Mouse (Mus musculus): ENCODE results near the gene Cdh4. TPM values are rescaled to one million over a fixed set of nuclear protein-coding genes. Genes with fewer than 3 reads are reported as not detected.

Gene Cdh4
- polyA plus RNA-seq, 1 experiment, result 0.11 TPM

DNA sequence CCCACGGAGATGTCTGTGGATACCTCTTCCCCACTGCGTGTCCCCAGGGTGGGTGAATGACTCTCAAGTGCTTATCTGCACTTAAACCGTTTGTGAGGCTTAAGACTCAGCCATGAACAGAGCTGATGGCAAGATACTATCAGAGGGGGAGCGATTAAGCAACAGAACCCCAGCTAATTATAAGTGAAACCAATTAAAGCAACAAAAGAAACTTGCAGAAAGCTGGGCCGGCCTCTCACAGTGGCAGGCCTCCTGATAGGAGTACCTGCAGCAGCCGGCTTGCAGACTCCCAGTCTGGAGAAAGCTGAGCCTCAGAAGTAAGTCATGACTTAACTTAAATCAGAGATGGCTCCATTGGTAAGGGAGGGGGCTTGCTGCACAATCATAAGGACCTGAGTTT, 93.0 kb downstream of the Cdh4 start:
- DNase-seq (ENCODE audit: low read depth, low spot score), result no peak
- WGBS, result 46% methylated on average over 6 of the region's 6 CpGs

GRCm38 (mm10) chr2:179536762-179537161, 94.5 kb downstream of the Cdh4 start:
- WGBS, result 40% methylated on average over 2 of the region's 2 CpGs
- DNase-seq (ENCODE audit: low read depth, low spot score), result no peak

GRCm38 (mm10) chr2:179537390-179537789, 95.2 kb downstream of the Cdh4 start:
- 13% methylated on average over 19 of the region's 19 CpGs for WGBS
- DNase-seq (ENCODE audit: low read depth, low spot score), result no peak

GRCm38 (mm10) chr2:179537800-179538450, 95.7 kb downstream of the Cdh4 start:
- no peak for DNase-seq (ENCODE audit: low read depth, low spot score)
- 54% methylated on average over 3 of the region's 3 CpGs for WGBS

DNA sequence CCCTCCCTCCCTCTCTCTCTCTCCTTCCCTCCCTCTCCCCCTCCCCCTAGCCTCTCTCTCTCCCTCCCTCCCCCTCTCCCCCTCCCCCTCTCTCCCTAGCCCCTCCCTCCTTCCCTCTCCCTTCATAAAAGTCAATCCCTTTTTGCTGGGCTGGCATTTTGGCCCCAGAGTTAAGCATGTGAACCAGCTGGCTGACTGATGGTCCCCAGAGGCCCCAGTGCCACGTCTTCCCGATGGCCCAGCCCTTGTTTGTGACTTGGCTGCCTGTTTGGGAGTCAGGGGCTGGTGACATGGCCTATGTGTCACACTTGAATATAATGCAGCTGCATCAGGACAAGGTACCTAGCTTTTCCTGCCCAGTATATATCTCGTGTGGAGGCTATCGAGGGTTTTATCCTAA, 96.3 kb downstream of the Cdh4 start:
- WGBS, result 51% methylated on average over 4 of the region's 4 CpGs
- no peak for DNase-seq (ENCODE audit: low read depth, low spot score)

DNA sequence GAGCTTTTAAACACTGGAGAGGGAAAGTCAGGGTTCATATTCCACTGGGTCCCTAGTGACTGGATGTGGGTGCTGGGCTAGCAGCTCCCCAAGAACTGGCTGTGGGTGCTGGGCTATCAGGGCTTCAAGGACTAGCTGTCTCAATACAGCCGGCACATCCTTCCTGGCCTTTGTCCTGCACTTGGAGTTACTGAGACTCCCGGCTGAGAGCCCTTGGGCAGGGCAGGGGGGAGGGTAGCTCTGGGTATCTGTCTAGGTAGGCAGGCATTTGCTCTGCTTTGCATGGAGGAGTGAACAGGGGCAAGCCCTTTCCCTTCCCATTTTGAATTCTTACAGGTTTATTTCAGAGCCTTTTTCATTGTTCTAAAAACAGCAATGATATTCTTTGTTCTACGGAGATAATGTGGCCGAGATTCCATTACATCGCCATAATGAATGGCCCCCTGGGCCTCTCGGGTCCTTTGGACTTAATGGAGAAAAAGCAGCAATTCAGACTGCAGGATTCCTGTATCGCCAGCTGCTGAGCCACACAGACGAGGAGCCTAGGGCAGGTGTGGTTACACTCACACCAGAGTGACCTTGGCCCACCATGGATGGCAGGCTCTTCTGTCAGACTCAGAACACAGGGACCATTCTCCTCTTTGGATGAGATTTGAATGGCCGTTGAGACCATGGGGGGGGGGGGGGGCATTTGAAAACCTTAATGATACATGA, 97.5 kb downstream of the Cdh4 start:
- 45% methylated on average over 9 of the region's 9 CpGs for WGBS
- no peak for DNase-seq (ENCODE audit: low read depth, low spot score)

DNA sequence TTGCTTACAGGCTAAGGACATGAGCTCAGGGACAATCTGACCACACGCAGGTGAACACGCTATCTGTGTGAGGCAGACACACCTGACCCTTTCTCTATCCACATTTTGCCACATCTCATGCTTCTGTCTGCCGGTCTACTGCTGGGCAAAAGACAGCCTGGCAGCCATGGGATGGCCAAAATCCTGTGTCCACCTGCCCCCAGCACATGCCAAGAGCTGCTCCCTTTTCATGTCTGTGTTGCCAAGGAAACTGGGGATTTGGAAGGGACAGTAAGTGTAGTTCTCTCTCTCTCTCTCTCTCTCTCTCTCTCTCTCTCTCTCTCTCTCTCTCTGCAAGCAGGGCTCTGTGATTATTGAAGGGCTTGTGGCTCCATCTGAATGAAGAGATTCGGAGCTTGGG, 98.9 kb downstream of the Cdh4 start:
- no peak for DNase-seq (ENCODE audit: low read depth, low spot score)
- WGBS, result 95% methylated on average over 4 of the region's 4 CpGs

GRCm38 (mm10) chr2:179547627-179548026, 105.4 kb downstream of the Cdh4 start:
- 73% methylated on average over 5 of the region's 5 CpGs for WGBS
- DNase-seq (ENCODE audit: low read depth, low spot score), result no peak

GRCm38 (mm10) chr2:179555928-179556327, 113.7 kb downstream of the Cdh4 start:
- no peak for DNase-seq (ENCODE audit: low read depth, low spot score)
- whole genome bisulfite sequencing, result 69% methylated on average over 4 of the region's 4 CpGs

DNA sequence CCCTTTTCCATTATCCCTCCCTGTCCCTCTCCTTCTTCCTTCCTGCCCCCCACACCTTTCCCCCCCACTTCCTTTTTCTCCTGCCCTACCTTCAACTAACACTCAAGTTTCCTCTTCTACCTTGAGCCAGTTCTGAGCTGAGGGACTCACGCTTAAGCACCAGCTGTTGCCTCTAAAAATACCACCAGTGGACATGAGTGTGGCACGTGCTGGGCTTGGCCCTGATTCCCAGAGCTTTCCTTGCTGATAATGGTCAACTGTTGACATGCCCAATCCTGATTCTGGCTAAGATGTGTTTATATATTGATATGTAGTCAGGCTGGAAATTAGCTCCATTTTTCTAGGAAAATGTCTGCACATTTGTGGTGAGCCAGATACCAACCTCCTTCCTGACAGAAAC, 120.1 kb downstream of the Cdh4 start:
- DNase-seq (ENCODE audit: low read depth, low spot score), result no peak
- 76% methylated on average over 2 of the region's 2 CpGs for WGBS

- no peak for DNase-seq (ENCODE audit: low read depth, low spot score)
- 41% methylated on average over 12 of the region's 12 CpGs for WGBS
Observed at GRCm38 (mm10) chr2:179565611-179566010, 123.4 kb downstream of the Cdh4 start.

- 93% methylated on average over 8 of the region's 8 CpGs for WGBS
- no peak for DNase-seq (ENCODE audit: low read depth, low spot score)
Observed at GRCm38 (mm10) chr2:179567886-179568285, 125.7 kb downstream of the Cdh4 start.

- no peak for DNase-seq (ENCODE audit: low read depth, low spot score)
- 30% methylated on average over 10 of the region's 10 CpGs for WGBS
Observed at GRCm38 (mm10) chr2:179569171-179569570, 126.9 kb downstream of the Cdh4 start.

DNA sequence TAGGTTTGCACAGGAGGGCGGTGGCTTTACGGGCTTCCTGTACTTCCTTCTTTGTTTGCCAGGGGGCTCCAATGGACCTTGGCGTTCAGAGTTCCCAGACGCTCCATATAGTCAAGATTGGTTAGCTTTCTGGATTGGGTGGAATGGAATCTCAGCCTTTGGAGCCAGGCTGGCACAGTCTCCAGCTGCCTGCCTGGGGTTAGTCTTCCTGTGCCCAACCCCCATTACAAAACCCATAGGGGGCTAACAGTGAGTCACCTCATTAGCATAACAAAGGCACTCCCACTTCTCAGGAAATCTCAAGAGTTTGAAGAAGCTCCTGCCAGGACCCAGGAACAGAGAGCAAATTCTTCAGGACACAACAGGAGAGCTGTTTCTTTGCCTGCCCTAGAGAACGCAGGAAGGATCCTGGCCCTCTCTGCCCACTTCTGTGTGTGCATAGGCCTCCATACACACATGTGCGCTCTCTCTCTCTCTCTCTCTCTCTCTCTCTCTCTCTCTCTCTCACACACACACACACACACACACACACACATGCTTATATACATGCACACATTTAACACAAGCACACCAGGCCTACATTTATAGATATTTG, 129.0 kb downstream of the Cdh4 start:
- DNase-seq (ENCODE audit: low read depth, low spot score), result peak; percentile 35
- 25% methylated on average over 6 of the region's 6 CpGs for WGBS

DNA sequence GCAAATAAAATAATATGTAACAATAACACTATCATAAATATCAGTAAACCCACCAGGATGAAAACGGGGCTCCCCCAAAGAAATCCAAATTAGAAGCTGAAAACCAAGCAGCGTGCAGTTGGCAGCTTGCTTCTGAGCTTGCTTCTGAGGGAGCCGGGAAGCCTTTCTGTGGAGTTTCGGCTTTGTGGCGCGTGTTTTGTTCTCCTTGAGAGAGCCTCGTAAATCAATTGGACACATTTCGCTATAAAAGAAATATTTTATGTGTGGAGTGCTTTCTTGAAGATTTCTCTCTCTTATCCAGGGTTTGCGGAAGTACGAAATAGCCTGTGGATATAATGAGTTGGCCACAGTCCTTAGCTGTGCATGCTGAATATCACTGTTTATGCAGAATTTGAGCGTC, 131.1 kb downstream of the Cdh4 start:
- DNase-seq (ENCODE audit: low read depth, low spot score), result no peak
- 69% methylated on average over 11 of the region's 11 CpGs for WGBS

DNA sequence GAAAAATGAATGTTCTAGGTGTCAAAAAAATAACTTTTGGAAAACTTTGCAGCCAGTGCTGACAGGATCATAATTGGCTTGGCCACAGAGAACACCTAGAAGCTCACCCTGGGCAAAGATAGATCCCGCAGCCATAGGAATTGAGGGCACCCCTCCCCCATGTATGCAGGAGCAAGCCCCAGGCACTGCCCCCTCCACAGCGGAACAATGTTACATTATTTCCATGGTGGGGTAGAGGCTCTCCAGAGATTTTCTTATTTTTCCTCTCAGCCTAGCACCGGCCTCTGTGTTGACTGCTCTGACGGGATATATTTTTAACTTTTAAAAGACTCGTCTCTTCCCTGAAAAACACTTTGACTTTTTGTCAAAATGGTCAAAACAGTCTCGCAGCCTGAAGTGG, 131.6 kb downstream of the Cdh4 start:
- WGBS, result 85% methylated on average over 6 of the region's 6 CpGs
- no peak for DNase-seq (ENCODE audit: low read depth, low spot score)

GRCm38 (mm10) chr2:179575585-179575984, 133.4 kb downstream of the Cdh4 start:
- no peak for DNase-seq (ENCODE audit: low read depth, low spot score)
- WGBS, result 75% methylated on average over 7 of the region's 7 CpGs

GRCm38 (mm10) chr2:179576221-179576620, 134.0 kb downstream of the Cdh4 start:
- no peak for DNase-seq (ENCODE audit: low read depth, low spot score)
- WGBS, result 55% methylated on average over 1 of the region's 1 CpGs

DNA sequence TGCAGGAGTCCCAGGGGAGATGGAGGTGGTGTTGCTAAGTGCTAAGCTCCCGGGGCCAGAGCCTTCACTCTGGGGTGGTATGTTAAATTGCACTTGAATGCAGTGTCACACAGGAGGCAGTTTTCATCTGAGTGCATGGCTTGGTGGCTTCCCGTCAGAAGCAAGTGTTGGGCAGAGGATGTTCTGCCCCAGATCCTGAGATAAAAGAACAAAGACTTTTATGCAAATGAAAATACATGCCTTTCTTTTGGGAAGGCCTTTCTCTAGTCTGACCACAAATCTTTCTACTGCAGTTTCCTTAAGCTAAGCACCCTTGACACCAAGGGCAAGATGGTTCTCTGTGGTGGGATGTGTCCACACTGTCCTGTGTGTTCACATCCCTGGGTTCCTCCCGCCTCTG, 136.1 kb downstream of the Cdh4 start:
- 77% methylated on average over 3 of the region's 3 CpGs for WGBS
- no peak for DNase-seq (ENCODE audit: low read depth, low spot score)

DNA sequence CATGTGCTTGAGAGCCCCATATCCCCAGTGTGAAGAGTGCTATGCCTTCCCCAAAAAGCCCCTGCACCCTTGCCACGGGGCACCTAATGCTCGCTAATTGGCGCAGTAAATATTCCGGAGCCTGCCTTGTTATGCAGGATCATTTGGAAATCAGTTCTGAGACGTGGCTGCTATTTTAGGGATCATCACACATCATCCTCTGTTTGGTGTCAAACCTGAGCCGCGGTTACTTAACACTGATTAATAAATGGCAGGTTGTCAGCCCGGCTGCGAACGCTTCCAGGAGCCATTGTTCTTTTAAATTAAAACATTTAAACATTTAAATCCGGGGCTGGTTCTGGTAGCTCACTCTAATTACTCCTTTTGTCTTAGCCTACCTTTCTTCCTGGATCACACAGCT, 136.6 kb downstream of the Cdh4 start:
- WGBS, result 79% methylated on average over 11 of the region's 11 CpGs
- no peak for DNase-seq (ENCODE audit: low read depth, low spot score)

- 28% methylated on average over 4 of the region's 4 CpGs for WGBS
- DNase-seq (ENCODE audit: low read depth, low spot score), result no peak
Observed at GRCm38 (mm10) chr2:179580415-179580814, 138.2 kb downstream of the Cdh4 start.

Measured in large intestine, adult 2 months (tissue).